Mouse (Mus musculus) stomach, postnatal 0 days (tissue): Measurements from ENCODE around the gene Fam172a.

Source experiments
- CTCF ChIP-seq: IDR thresholded peaks from 2 replicates; pipeline ENCODE4 v1.5.1; 2016; ENCODE audit warnings: antibody characterized with exemption, low read depth, mild to moderate bottlenecking, moderate library complexity
- EP300 ChIP-seq: optimal IDR thresholded peaks from 2 replicates; pipeline ENCODE3; 2016; ENCODE audit warnings: antibody characterized with exemption

DNA sequence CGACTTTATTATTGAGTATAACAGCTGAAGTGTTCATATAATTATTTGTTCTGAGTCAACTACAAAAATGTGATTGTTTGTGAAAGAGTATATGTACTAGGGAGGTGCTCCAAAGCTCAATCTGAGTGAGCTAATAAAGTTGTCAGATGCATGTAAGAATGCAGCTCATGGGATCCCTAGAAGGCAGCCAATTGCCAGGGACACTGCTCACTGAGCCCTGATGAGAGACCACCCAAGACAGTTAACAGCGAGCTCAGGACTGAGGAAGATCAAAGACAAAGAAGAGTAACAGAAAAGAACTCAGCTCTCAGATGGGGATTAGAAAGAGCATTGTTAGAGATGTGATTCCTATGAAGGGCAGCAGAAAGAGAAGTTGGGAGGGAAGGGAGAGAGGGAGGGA is 166.5 kb downstream of the Fam172a start:
- TF ChIP-seq CTCF (no peak), EP300 (no peak)
